In the genomic region with DNA sequence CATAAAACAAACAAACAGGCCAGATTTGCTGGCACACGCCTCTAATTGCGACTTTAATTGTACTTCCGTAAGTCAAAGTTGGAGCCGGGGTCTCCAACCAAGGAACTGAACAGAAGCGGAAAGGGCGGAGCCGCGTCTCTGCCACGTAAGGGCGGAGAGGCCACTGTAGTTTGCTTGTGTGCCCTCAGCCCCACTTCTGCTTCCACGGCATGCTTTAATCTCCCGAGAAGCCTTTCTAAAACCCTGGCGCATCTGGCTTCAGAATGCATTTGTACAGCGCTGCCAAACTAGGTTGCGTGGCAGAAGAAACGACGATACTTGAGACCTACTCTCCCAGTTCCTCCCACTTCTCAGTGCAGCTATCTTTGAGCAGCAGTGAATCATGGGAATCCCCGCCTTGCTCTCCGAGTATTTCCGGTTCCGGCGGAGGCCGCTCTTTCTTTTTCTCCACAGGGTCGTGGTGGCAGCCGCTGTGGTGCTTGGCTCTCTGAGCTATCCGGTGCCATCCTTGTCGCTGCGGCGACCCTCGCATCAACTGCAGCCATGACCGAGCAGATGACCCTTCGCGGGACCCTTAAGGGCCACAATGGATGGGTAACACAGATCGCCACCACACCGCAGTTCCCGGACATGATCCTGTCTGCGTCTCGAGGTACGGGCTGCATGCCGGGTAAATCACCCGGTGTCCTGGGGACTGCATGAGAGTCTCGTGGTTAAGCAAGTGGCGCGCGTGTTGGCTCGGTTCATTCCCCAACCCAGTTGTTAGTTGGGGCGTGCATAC, we compare ENCODE assay signal across 8 mouse cellular contexts. TPM values are rescaled to one million over a fixed set of nuclear protein-coding genes. Genes with fewer than 3 reads are reported as not detected.
DNase-seq lines count a peak whose midpoint lies in the region; ATAC-seq and TF ChIP-seq lines count a peak whose summit lies in the region.

Gene Rack1, plus strand, starts transcription at position 412 of the 781 bp plus-strand sequence.

- TF ChIP-seq POLR2A in brain, embryonic 14.5 days (IDR thresholded peaks at IDR 0.05; ENCODE audit: borderline replicate concordance, extremely low read depth, insufficient read depth, insufficient read length, poor library complexity, severe bottlenecking): peak; percentile 60; the same call in 1 of the 2 replicates

- H3K4me2 ChIP-seq in kidney, embryonic 15.5 days: peak within 1 kb of the TSS; percentile 70
- H3K4me2 ChIP-seq in limb, embryonic 15.5 days: peak within 1 kb of the TSS; percentile 74
- peak within 1 kb of the TSS; percentile 90 for H3K4me2 ChIP-seq in midbrain, postnatal 0 days (ENCODE audit: low read depth, low read length, poor library complexity, severe bottlenecking)

- peaks cover 54% of the 10 kb centered on the region for H3K79me3 ChIP-seq in C2C12 (ENCODE audit: low read depth)

- peak within 1 kb of the TSS; percentile 86 for H3K9ac ChIP-seq in kidney, embryonic 15.5 days
- H3K9ac ChIP-seq in limb, embryonic 15.5 days: peak within 1 kb of the TSS; percentile 87
- H3K9ac ChIP-seq in midbrain, postnatal 0 days (replicated peaks; ENCODE audit: low read length, poor library complexity, severe bottlenecking): peak within 1 kb of the TSS; percentile 71

- no peaks in the 10 kb centered on the region for H3K9me3 ChIP-seq in heart, embryonic 10.5 days
- H3K9me3 ChIP-seq in kidney, embryonic 15.5 days (replicated peaks): no peaks in the 10 kb centered on the region
- no peaks in the 10 kb centered on the region for H3K9me3 ChIP-seq in limb, embryonic 15.5 days
- H3K9me3 ChIP-seq in midbrain, postnatal 0 days (ENCODE audit: low read length): no peaks in the 10 kb centered on the region

- ATAC-seq in erythroblast, adult 5-6 weeks (replicated peaks; ENCODE audit: low FRiP score, poor library complexity, severe bottlenecking): peak; percentile 94
- peak; percentile 92 for ATAC-seq in kidney, embryonic 15.5 days (replicated peaks; ENCODE audit: low FRiP score)
- peak; percentile 88 for ATAC-seq in limb, embryonic 15.5 days (ENCODE audit: insufficient number of reproducible peaks, low FRiP score, low TSS enrichment, low read depth)
- ATAC-seq in midbrain, postnatal 0 days (ENCODE audit: low FRiP score): peak; percentile 91

- WGBS in heart, embryonic 10.5 days: under 1% methylated on average over 47 of the region's 47 CpGs
- WGBS in kidney, embryonic 15.5 days: under 1% methylated on average over 47 of the region's 47 CpGs
- WGBS in limb, embryonic 15.5 days: under 1% methylated on average over 47 of the region's 47 CpGs
- WGBS in midbrain, postnatal 0 days: under 1% methylated on average over 47 of the region's 47 CpGs

- peaks cover 78% of the 10 kb centered on the region for H3K79me2 ChIP-seq in C2C12 (ENCODE audit: control insufficient read depth, insufficient read depth)

- H3K4me1 ChIP-seq in heart, embryonic 10.5 days: peaks cover 31% of the 10 kb centered on the region
- H3K4me1 ChIP-seq in kidney, embryonic 15.5 days: peaks cover 29% of the 10 kb centered on the region
- peaks cover 34% of the 10 kb centered on the region for H3K4me1 ChIP-seq in limb, embryonic 15.5 days
- H3K4me1 ChIP-seq in midbrain, postnatal 0 days (ENCODE audit: insufficient read depth, low read length): peaks cover 8% of the 10 kb centered on the region

- H3K27ac ChIP-seq in heart, embryonic 10.5 days: peak within 1 kb of the TSS; percentile 93
- H3K27ac ChIP-seq in kidney, embryonic 15.5 days: peak within 1 kb of the TSS; percentile 99
- peak within 1 kb of the TSS; percentile 99 for H3K27ac ChIP-seq in limb, embryonic 15.5 days
- H3K27ac ChIP-seq in midbrain, postnatal 0 days (ENCODE audit: low read depth, low read length): peak within 1 kb of the TSS; percentile 86

- no peak for TF ChIP-seq CTCF in C2C12 (IDR thresholded peaks at IDR 0.05; ENCODE audit: control insufficient read depth, insufficient read depth, insufficient read length)
- TF ChIP-seq CTCF in brain, embryonic 14.5 days (IDR thresholded peaks at IDR 0.05; ENCODE audit: borderline replicate concordance, extremely low read depth, insufficient read depth, insufficient read length): no peak
- no peak for TF ChIP-seq CTCF in midbrain, postnatal 0 days (IDR thresholded peaks at IDR 0.05)

- DNase-seq in brain, embryonic 14.5 days (ENCODE audit: low read depth): peak; percentile 98
- DNase-seq in heart, embryonic 10.5 days (ENCODE audit: low spot score): peak; percentile 97
- peak; percentile 95 for DNase-seq in midbrain, postnatal 0 days (ENCODE audit: low spot score)
- DNase-seq in spleen, postnatal 10 days (ENCODE audit: low spot score in 2 of 2): peak; percentile 84 to 89

- no peaks in the 10 kb centered on the region for H3K27me3 ChIP-seq in C2C12 (ENCODE audit: control insufficient read depth, insufficient read depth, insufficient read length)
- H3K27me3 ChIP-seq in heart, embryonic 10.5 days (ENCODE audit: insufficient read depth, poor library complexity, severe bottlenecking): no peaks in the 10 kb centered on the region
- no peaks in the 10 kb centered on the region for H3K27me3 ChIP-seq in kidney, embryonic 15.5 days
- no peaks in the 10 kb centered on the region for H3K27me3 ChIP-seq in limb, embryonic 15.5 days
- no peaks in the 10 kb centered on the region for H3K27me3 ChIP-seq in midbrain, postnatal 0 days (ENCODE audit: insufficient read depth, low read length)

- peak within 1 kb of the TSS; percentile 97 for H3ac ChIP-seq in C2C12 (ENCODE audit: control insufficient read depth, insufficient read length, low read depth)

- H3K36me3 ChIP-seq in C2C12 (ENCODE audit: control insufficient read depth, insufficient read depth): peaks cover 46% of the 10 kb centered on the region
- peaks cover 38% of the 10 kb centered on the region for H3K36me3 ChIP-seq in heart, embryonic 10.5 days
- H3K36me3 ChIP-seq in kidney, embryonic 15.5 days: peaks cover 39% of the 10 kb centered on the region
- peaks cover 39% of the 10 kb centered on the region for H3K36me3 ChIP-seq in limb, embryonic 15.5 days
- H3K36me3 ChIP-seq in midbrain, postnatal 0 days (ENCODE audit: insufficient read depth, low read length): peaks cover 26% of the 10 kb centered on the region

- H3K4me3 ChIP-seq in C2C12 (ENCODE audit: insufficient read depth, poor library complexity, severe bottlenecking): peak within 1 kb of the TSS; percentile 95
- peak within 1 kb of the TSS; percentile 73 for H3K4me3 ChIP-seq in heart, embryonic 10.5 days
- H3K4me3 ChIP-seq in kidney, embryonic 15.5 days (replicated peaks): peak within 1 kb of the TSS; percentile 88
- peak within 1 kb of the TSS; percentile 60 for H3K4me3 ChIP-seq in limb, embryonic 15.5 days
- peak within 1 kb of the TSS; percentile 59 for H3K4me3 ChIP-seq in midbrain, postnatal 0 days (ENCODE audit: low read depth, low read length)

TF ChIP-seq in C2C12, 6 proteins besides CTCF, POLR2A, EP300 and RAD21:
- no peak for TF ChIP-seq MYOG (IDR thresholded peaks at IDR 0.05; ENCODE audit: control insufficient read depth, extremely low read depth, insufficient read length)
- TF ChIP-seq MAX (IDR thresholded peaks at IDR 0.05): peak; percentile 79
- TF ChIP-seq FOSL1 (IDR thresholded peaks at IDR 0.05; ENCODE audit: insufficient read depth, low read length, poor library complexity, severe bottlenecking): no peak
- no peak for TF ChIP-seq CEBPB (IDR thresholded peaks at IDR 0.05; ENCODE audit: low read depth)
- no peak for TF ChIP-seq MYOD1 (IDR thresholded peaks at IDR 0.05; ENCODE audit: control insufficient read depth, insufficient read length, low read depth)
- no peak for TF ChIP-seq USF1 (IDR thresholded peaks at IDR 0.05; ENCODE audit: low read depth)

RNA-seq across cellular contexts. Expression of gene Rack1, which starts in this region (rescaled TPM):
- polyA plus RNA-seq in C2C12 (2012; fragmentation: generic; extraction: Trizol): 3,051 TPM
- polyA plus RNA-seq in brain, embryonic 14.5 days (2012; rRNA removed): 1,339 and 1,725 TPM in 2 replicates
- total RNA-seq in erythroblast, adult 5-6 weeks (2015; ENCODE audit: low replicate concordance): 613 and 630 TPM in 2 replicates
- total RNA-seq in erythroblast, adult 5-6 weeks (2017; ENCODE audit: low replicate concordance): 242 and 301 TPM in 2 replicates
- polyA plus RNA-seq in heart, embryonic 10.5 days (2016; fragmentation: Nextera tagmentation; extraction: Ambion mirVana): 542 and 712 TPM in 2 replicates
- 775 and 792 TPM in 2 replicates for polyA plus RNA-seq in kidney, embryonic 15.5 days (2015; fragmentation: Nextera tagmentation; extraction: Ambion mirVana)
- polyA plus RNA-seq in limb, embryonic 15.5 days (2015; fragmentation: Nextera tagmentation; extraction: Ambion mirVana): 646 and 717 TPM in 2 replicates
- total RNA-seq in midbrain, postnatal 0 days (2014; rRNA removed): 932 and 1,043 TPM in 2 replicates
- polyA plus RNA-seq in midbrain, postnatal 0 days (2015; fragmentation: Nextera tagmentation; extraction: Ambion mirVana): 317 and 331 TPM in 2 replicates

Comparison
In these comparisons a context has a peak if more than half of its experiments do, and no peak if none do; other contexts are left out.
1. Peak in every context shown above with its lines: DNase-seq, ATAC-seq, H3K4me3 ChIP-seq and H3K27ac ChIP-seq.